Comparison of ENCODE assay signal across 14 mouse cellular contexts in the genomic region with DNA sequence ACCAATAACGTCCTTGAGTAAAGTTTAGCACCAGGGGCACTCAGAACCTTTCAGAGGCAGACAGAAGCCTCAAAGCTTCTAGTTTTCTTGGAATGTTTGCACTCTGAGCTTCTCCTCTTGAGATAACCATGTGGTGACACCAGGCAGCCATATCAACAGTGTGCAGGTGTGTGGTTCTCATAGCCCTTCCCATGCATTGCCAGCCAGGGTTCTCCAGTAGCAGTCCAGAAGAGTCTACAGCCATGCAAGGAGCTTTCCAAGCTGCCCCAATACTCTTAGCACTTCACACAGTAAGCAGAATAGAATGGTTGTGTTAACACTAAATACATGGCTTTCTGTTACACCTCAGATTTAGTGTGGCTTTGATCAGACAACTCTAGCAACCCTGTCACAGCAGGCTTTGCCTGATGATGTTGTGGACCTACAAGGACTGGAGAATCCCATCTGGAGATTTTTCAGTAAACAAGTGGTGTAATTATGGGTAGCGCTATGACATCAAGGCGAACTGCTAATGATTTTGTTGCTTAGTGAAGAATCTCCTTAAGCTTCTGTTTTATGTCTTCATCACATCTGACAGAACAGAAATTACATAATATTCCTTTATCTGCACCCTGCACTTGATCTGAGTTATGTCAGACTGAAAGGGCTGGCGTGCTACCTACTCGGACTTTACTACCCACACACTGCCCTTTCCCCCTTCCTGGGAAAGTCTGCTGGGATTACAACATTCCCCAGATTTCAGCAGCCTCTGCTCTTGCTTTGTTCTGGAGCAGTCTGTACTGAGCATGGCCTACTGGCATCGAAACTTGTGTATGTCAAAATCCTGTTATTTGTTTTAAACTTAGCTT.
A peak's percentile ranks its signal among the peaks of the same experiment; 100 is the strongest.
DNase-seq lines count a peak whose midpoint lies in the region; ATAC-seq lines count a peak whose summit lies in the region.
"Had no signal": no experiment of that assay in that cellular context is flagged by ENCODE, and none has a peak within 500 bp of the region (broad histone marks: within the 10 kb centered on the region; RNA-seq: fewer than 3 reads in every experiment).

No protein-coding gene starts in this region.

- H3K4me2 ChIP-seq in intestine, embryonic 15.5 days (replicated peaks), result no peak overlapping the region
- H3K4me2 ChIP-seq in lung, embryonic 15.5 days, result no peak overlapping the region
- H3K4me2 ChIP-seq: embryonic facial prominence, embryonic 12.5 days; midbrain, embryonic 11.5 days; neural tube, embryonic 12.5 days had no signal

- no peak overlapping the region for H3K27ac ChIP-seq in intestine, embryonic 15.5 days
- no peak overlapping the region for H3K27ac ChIP-seq in lung, embryonic 15.5 days
- H3K27ac ChIP-seq: embryonic facial prominence, embryonic 12.5 days; neural tube, embryonic 12.5 days had no signal

- H3K9me3 ChIP-seq in intestine, embryonic 15.5 days, result no peaks in the 10 kb centered on the region
- H3K9me3 ChIP-seq in lung, embryonic 15.5 days, result no peaks in the 10 kb centered on the region
- H3K9me3 ChIP-seq: embryonic facial prominence, embryonic 12.5 days; neural tube, embryonic 12.5 days had no signal

- no peak overlapping the region for H3K9ac ChIP-seq in intestine, embryonic 15.5 days
- H3K9ac ChIP-seq in lung, embryonic 15.5 days, result no peak overlapping the region
- H3K9ac ChIP-seq: embryonic facial prominence, embryonic 12.5 days; forebrain, postnatal 0 days; neural tube, embryonic 12.5 days had no signal

- intact Hi-C loops in left cerebral cortex, postnatal 10 days (cut with DNase I), result no loop called here

- no peaks in the 10 kb centered on the region for H3K27me3 ChIP-seq in intestine, embryonic 15.5 days (replicated peaks)
- no peaks in the 10 kb centered on the region for H3K27me3 ChIP-seq in lung, embryonic 15.5 days
- H3K27me3 ChIP-seq: embryonic facial prominence, embryonic 12.5 days; neural tube, embryonic 12.5 days had no signal

- ATAC-seq in intestine, embryonic 15.5 days, result peak; percentile 83
- peak; percentile 89 for ATAC-seq in lung, embryonic 15.5 days (ENCODE audit: borderline replicate concordance, extremely low read depth, low FRiP score, low TSS enrichment)
- no peak for ATAC-seq in megakaryocyte-erythroid progenitor cell, adult 5-6 weeks (replicated peaks; ENCODE audit: low FRiP score, low TSS enrichment, poor library complexity, severe bottlenecking)
- ATAC-seq: forebrain, postnatal 0 days had no signal

- WGBS in intestine, embryonic 15.5 days, result 44% methylated on average over 6 of the region's 6 CpGs
- 38% methylated on average over 6 of the region's 6 CpGs for WGBS in lung, embryonic 15.5 days

- H3K36me3 ChIP-seq in intestine, embryonic 15.5 days, result no peaks in the 10 kb centered on the region
- no peaks in the 10 kb centered on the region for H3K36me3 ChIP-seq in lung, embryonic 15.5 days
- H3K36me3 ChIP-seq: embryonic facial prominence, embryonic 12.5 days; neural tube, embryonic 12.5 days had no signal

- peak; percentile 96 for DNase-seq in heart, adult 11 months
- DNase-seq in heart, postnatal 4 days, result no peak
- DNase-seq in adrenal gland, postnatal 10 days, result peak; percentile 34
- no peak for DNase-seq in cerebellum, adult 9-10 months
- DNase-seq in left cerebral cortex, postnatal 10 days (ENCODE audit: extremely low spot score in 1 of 2, low spot score in 2 of 2), result no peak
- DNase-seq: cerebellum, adult 8-10 months; forebrain, postnatal 0 days; right cerebral cortex, postnatal 14 days had no signal

- H3K4me1 ChIP-seq in intestine, embryonic 15.5 days (replicated peaks), result no peaks in the 10 kb centered on the region
- H3K4me1 ChIP-seq in lung, embryonic 15.5 days, result peaks cover 7% of the 10 kb centered on the region; the same call in 1 of the 2 replicates
- H3K4me1 ChIP-seq: embryonic facial prominence, embryonic 12.5 days; neural tube, embryonic 12.5 days had no signal

- H3K4me3 ChIP-seq in intestine, embryonic 15.5 days (replicated peaks), result no peak overlapping the region
- H3K4me3 ChIP-seq in lung, embryonic 15.5 days, result no peak overlapping the region
- H3K4me3 ChIP-seq: embryonic facial prominence, embryonic 12.5 days; neural tube, embryonic 12.5 days had no signal

Comparison
In these comparisons a context has a peak if more than half of its experiments do, and no peak if none do; other contexts are left out.
1. DNase-seq: peak in heart, adult 11 months (single experiment) and adrenal gland, postnatal 10 days (single experiment); none in heart, postnatal 4 days (single experiment), cerebellum, adult 9-10 months (single experiment) and left cerebral cortex, postnatal 10 days (0 of 2).